Mouse (Mus musculus): ENCODE data around the gene Itga10.
A peak's percentile ranks its signal among the peaks of the same experiment; 100 is the strongest.
"Not testable (repeated sequence)": the region's sequence is repeated elsewhere in the genome, so short reads cannot be mapped to it uniquely, and the experiment has no call there.

Itga10 gene

DNA sequence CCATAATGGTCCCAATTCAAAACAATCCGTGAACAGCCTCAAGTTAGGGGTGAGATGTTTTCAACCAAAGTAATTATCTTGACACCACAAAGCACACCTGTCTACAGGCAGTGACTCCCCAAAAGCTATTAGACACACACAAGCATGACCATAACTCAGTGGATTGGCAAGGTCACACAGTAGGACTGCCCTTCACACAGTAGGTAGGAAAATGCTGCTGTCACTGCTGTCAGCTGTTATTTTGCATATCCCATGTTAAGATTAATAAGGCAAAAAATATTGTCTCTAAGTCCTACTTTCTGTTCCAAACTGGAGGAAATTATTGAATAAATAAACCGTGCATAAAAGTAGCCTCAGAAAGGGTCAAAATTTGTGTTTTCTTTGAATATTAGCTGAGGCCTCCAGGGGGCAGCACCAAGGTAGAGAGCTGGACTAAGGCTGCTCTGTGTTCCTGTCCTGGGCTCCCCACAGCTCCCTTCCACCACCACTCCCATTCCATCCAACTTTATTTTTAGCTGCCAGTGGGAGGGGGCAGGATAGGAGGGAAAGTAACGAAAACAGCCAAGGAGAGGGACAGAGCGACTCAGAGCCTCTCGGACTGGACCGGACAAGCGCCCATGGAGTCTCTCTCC lies at the start of gene Itga10:
Itga10 (plus strand) TSS at position 567 of the 632 bp plus-strand sequence.
- peak; percentile 59 for DNase-seq (ENCODE audit: low spot score)

DNA sequence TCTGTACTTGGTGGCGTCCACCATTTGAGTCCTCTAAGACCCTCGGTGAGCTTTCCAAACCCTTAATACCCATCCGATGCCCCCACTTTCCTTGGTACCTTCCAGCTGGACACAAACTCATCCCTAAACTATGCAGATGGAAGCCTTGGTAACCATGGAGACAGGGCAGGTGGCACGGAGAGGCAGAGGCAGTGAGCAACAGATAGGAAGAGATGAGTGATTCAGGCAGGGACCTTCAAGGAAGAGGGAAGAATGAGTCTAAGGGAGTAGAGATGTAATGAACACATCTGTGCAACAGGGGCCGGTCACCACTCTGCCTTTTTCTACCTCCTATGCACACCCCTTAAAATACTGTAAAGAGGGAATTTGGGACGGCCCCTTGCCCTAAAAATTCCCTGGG lies 49.7 kb upstream of the Itga10 start:
- no peak for DNase-seq (ENCODE audit: low spot score)

DNA sequence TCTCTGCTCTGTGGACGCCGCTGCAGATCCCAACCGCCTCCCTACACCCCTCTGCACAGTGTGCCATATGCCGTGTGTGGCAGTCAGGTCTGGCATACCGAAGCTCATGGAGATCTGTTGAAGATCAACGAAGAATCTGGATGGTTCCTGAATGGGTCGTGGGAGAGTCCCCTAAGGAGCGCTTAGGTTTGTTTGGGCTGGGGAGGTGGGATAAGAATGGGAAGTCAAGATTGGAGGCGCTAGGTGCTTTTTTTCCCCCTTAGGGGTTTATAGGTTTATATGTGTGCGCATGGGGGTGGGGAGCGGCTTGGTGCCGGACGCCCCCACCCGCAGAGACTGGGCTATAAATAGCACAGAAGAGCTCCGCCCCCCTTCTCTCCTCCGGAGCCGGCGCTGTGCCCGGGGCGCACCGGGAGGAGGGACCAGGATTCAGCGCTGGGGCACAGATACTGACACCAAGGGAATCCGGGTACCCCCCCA lies 49.1 kb upstream of the Itga10 start, which contains the start of gene Ankrd34a:
Ankrd34a (plus strand) TSS at position 409 of the 480 bp plus-strand sequence.
- no peak for DNase-seq (ENCODE audit: low spot score)

DNA sequence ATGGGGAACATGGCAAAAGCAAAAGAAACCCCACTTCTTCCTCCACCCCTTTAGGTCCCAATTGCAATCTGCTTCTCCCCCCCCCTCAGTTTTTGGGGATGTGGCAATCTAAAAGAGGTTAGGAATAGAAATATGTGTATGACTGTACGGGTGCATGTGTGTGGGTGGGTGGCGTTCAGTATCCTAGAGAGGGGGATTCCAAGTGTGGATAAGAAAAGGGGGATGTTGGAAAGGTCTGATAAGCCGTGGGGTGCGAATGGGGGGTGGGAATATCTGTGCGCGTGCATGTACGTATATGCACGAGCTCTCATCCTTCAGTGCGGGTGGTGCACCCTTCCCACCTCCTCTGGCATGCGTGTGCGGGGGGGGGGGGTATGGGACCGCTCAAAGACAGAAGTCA lies 48.5 kb upstream of the Itga10 start:
- no peak for DNase-seq (ENCODE audit: low spot score)

DNA sequence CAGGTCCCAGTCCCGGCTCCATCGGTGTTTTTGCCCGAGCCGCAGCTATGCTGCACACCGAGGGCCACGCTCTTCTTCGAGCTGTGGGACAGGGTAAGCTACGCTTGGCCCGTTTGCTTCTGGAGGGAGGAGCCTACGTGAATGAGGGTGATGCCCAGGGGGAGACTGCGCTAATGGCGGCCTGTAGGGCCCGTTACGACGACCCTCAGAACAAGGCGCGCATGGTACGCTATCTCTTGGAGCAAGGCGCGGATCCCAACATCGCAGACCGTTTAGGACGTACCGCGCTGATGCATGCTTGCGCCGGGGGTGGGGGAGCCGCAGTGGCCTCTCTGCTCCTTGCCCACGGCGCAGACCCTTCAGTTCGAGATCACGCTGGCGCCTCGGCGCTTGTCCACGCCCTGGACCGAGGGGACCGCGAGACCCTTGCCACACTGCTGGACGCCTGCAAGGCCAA lies 47.9 kb upstream of the Itga10 start:
- no peak for DNase-seq (ENCODE audit: low spot score)

DNA sequence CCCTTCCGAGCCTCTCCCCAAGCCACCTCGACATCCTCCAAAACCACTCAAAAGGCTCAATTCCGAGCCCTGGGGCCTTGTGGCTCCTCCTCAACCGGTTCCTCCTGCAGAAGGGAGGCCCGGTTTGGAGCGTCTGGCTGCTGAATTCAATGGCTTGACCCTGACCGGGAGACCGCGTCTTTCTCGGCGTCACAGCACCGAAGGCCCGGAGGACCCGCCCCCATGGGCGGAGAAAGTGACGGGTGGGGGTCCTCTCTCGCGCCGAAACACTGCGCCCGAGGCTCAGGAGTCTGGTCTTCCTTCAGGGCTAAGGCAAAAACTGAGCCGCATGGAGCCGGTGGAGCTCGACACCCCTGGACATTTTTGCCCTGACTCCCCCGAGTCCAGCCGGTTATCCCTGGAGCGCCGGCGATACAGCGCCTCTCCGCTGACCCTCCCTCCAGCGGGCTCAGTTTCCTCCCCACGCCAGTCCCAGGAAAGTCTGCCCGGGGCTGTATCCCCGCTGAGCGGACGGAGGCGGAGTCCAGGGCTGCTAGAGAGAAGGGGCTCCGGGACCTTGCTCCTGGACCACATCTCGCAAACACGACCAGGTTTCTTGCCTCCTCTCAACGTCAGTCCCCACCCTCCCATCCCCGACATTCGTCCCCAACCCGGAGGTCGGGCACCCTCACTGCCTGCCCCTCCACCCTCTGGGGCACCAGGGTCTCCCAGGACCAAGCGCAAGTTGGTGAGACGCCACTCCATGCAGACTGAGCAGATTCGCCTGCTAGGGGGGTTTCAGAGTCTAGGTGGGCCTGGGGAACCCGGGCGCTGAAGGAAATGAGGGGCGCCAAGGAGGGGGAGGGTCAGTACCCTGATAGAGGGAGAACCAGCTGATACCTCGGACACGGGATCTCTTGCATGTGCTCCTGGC lies 47.0 kb upstream of the Itga10 start:
- DNase-seq (ENCODE audit: low spot score): no peak

DNA sequence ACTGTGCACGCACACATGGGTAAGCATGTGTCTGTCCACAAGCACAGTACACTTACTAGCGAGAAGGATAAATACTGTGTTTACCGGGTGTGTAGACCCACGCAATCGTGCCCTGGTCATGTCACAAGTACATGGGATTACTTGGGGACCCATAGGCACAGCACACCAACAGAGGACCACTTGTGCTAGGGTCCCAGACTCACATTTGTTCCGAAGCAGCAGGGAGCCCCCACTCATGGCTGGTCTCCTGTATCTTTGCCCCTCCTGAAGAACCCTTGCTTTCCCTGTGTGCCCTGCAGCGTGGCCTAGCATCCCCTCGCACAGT lies 46.4 kb upstream of the Itga10 start:
- DNase-seq (ENCODE audit: low spot score): no peak

DNA sequence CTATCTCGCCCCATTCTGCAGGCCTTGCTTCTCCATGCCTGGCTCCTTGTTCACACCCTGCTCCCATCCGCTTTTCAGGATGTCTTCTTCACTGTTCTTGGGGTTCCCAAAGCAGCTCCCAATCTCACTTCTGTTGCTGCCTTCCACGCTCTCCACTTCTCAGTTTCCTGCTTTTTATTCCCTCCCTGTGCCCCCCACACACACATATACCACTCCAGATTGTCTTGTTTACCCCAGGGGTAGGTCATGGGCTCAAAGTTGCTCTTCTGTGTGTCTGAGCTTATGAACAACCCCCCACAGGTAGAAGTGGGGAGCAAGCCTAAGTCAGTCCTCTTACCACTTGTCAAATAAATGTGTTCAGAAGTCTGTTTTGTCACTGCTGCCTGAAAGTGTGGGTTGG lies 46.0 kb upstream of the Itga10 start:
- no peak for DNase-seq (ENCODE audit: low spot score)

DNA sequence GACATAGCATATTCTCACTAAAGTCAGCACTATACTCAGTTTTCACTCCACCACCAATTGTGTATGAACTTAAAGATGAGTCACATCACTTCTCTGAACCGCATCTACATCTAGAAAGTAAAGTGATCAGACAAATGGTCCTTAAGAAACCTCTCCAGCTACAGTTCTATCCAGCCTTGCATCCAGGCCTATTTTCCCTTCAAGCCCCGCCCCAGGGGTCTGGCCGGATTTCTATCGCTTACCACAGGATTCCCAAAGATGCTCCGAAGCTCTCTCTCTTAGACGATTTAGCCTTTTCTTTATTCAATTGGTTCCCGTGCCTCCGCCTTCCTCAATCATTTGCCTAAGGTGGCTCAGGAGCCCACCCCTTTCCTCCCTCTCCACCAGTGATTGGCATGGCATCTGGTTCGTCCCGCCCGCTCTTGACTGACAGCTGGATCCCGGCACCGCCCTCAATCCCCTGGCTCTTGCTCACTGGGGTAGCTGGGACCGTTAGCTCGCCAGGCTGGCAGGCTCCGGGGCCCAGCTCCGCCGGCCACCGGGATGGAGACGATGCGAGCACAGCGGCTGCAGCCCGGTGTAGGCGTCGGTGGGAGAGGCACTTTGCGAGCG lies 44.6 kb upstream of the Itga10 start, which contains the start of gene Lix1l:
Lix1l (plus strand) TSS at position 511 of the 612 bp plus-strand sequence.
- DNase-seq (ENCODE audit: low spot score): peak; percentile 98

DNA sequence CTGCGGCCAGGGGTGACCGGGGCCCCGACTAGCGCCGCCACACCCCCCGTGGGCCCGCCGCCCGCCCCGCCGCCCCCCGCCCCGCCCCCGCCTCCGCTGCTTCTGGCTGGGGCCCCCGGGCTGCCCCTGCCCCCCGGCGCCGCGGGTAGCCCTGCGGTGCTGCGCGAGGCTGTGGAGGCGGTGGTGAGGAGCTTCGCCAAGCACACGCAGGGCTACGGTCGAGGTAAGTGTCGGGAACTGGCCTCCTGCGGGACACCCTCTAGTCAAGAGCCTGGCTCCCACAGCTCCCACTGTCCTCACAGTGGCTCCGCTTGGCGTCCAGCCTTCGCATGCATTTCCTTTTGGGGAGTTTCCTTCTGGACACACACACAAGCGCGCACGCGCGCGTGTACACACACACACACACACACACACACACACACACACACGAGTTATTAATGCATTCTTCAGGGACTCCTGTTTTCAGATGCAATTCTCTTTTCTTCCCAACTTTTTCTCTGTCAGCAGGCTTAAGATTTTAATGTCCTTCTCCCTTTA lies 44.1 kb upstream of the Itga10 start:
- DNase-seq (ENCODE audit: low spot score): peak; percentile 88

DNA sequence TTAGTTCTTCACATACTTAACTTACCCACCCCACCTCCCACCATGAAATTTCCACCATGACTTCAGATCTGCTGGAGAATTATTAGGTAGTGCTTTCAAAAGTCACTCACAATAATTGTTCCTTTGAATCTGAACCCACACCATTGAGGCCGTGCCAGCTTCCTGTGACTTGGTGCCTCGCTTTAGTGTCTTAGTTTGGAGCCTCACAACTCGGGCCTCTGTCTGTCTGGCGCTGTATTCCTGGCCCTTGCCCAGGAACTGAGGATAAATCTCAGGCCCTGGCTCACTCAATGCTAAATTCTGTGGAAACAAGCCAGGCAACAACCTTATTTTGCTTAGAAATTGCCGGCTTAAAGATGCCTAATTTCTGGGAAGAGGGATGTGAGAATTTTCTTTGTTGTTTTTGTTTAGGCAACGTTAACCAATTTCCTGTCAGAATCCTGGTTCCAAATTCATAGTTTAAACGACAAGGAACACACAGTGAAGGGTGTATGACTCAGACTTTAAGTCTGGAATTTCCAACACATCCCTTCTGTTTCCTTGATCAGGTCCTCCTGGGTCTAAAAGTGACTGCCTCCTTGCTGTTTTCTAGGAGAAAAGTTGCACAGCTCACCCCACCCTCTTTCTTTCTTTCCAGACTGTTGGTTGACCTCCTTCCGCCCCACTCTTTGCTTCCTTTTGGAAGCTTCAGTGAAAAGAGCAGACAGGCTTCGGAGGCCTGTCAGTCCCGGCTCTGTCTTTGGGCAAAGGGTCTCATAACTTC lies 43.3 kb upstream of the Itga10 start:
- DNase-seq (ENCODE audit: low spot score): peak; percentile 80

DNA sequence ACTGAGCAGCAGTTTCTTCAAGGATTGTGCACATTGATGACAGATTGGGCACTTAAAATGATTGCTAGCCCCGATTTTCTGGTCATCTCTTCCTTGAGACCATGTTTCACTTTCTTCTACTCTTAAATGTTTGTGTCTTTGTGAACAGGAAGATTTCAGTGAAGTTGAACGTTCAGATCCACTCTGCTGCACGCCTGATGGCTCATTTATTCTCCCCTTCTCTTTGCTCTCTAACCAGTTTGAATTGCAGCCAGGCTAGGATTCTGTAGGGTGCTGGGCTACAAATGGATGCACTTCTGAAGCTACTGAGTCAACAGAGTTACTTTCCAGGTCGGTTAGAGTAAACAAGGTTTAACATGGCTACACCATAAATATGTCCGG lies 42.7 kb upstream of the Itga10 start:
- peak; percentile 62 for DNase-seq (ENCODE audit: low spot score)

DNA sequence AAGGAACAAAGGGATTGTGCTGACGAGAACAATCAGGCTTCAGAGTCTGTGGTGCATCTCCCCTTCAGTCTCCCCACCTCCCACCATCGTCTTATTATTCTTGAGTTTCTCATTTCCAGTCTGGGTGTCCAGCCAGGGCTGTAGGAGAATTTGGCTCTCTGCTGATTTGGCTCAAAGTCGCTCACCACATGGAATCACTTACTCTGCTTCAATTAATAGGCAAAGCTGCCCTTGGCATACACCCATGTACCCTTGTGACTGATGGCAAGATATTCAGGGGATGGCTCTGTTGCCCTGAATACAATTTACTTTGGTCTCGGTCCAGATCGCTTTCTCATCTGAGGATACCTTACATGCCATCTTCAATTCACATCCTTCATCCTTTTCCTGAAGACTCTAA lies 42.1 kb upstream of the Itga10 start:
- DNase-seq (ENCODE audit: low spot score): peak; percentile 85

DNA sequence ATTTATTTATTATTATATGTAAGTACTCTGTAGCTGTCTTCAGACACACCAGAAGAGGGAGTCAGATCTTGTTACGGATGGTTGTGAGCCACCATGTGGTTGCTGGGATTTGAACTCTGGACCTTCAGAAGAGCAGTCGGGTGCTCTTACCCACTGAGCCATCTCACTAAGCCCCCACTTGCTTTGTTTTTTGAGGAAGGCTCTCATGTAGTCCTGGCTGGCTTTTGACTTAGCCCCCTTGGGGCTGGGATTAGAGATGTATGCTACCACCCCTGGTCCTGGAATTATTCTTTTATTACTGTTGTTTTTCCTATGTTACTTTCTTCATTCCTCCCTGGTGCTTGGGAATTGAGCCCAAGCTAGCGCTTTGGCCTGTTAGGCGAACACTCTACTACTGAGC lies 39.4 kb upstream of the Itga10 start:
- not testable (repeated sequence) for DNase-seq (ENCODE audit: low spot score)

DNA sequence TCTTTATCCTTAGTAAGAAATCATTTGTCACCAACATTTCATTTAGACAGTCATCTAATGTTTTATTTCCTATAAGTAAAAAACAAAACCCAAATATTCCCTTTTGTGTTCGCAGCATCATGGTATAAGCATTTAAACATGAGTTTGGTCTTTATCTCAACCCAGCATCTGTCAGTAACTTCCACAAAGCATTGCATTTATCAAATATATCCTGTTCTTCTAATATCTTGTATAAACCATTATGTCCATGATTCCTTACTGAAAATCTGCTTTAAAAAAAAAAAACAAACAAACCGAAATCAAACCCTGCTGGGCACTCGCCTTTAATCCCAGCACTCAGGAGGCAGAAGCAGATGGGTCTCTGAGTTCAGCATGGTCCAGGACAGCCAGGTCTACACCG lies 38.8 kb upstream of the Itga10 start:
- no peak for DNase-seq (ENCODE audit: low spot score)

DNA sequence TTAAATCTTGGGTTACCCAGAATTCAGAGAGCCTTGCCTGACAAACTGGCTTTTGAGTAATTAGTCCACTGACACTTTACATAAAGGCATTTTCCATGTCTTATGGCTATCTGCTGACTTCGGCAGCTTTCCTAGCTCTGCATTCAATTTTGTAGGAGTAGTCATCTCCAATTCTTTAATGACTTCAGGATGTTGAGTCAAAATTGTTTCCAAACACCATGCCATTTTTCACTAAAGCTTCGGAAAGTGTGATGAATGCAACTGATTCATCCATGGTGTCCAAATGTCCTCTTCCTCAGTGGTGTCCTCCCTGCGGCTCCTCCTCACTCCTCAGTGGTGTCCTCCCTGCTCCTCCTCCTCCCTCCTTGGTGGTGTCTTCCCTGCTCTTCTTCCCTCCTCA lies 27.4 kb upstream of the Itga10 start:
- no peak for DNase-seq (ENCODE audit: low spot score)

DNA sequence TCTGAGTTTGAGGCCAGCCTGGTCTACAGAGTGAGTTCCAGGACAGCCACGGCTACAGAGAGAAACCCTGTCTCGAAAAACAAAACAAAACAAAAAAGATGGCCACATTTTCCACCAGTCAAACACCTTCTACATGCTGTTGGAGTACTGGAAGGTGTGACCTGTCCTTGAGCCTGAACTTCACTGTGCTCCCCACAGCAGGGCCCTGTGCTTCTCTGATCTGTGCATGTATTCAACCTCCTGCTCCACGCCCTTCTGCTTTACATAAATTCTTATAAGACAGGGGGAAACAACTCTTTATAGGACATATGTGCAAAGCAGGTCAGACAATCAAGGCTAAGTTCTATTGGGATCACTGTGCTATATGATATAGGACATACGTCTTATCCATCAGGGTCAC lies 22.2 kb upstream of the Itga10 start:
- DNase-seq (ENCODE audit: low spot score): no peak

DNA sequence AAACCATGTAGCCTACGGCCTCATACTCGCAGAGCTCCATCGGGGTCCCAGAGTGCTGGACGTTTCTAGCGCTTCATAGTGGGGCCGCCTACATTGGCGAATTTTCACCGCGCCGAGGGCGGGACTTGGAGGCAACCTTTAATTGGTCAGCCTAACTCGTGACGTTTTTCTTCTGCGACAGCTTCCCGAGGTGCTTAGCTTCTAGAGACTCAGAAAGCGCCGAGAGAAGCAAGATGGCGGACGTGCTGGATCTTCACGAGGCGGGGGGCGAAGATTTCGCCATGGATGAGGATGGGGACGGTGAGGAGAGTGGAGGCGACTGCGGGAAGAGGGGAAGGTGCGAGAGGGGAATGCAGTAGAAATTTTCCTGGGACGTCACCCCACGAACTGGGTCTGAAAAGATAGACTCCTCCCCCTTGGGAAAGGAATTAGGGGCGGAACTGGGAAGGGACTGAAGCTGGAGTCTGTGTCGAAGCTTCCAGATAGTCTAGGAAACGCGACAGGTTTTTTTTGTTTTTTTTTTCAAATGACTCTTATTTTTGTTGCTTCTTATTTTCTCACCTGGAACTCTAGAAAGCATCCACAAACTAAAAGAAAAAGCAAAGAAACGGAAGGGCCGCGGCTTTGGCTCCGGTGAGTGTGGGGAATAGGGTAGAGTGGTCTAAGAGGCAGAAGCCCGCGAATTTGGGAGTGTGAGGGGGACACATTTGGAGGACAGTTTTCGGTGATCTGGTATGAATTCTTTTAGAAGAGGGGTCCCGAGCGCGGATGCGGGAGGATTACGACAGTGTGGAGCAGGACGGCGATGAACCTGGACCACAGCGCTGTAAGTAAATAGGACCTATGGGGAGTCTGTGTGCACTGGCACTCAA lies 15.4 kb upstream of the Itga10 start, which contains the start of gene Rbm8a:
Rbm8a (plus strand) TSS at position 205 of the 872 bp plus-strand sequence.
- DNase-seq (ENCODE audit: low spot score): peak; percentile 98

DNA sequence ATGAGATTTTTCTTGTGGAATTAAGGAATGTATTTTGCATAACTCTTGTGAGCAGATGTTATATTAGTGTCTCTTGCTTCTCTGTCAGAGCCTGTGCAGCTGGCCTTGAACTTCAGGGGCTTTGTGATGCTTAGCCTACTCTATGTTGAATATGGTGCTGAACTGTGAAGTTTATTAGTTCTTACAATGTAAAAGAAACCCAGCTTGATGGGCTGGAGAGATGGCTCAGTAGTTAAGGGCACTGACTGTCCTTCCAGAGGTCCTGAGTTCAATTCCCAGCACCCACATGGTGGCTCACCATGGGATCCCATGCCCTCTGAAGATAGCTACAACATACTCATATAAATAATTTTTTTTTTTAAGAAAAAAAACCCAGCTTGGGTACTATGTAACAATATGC lies 13.3 kb upstream of the Itga10 start:
- no peak for DNase-seq (ENCODE audit: low spot score)

DNA sequence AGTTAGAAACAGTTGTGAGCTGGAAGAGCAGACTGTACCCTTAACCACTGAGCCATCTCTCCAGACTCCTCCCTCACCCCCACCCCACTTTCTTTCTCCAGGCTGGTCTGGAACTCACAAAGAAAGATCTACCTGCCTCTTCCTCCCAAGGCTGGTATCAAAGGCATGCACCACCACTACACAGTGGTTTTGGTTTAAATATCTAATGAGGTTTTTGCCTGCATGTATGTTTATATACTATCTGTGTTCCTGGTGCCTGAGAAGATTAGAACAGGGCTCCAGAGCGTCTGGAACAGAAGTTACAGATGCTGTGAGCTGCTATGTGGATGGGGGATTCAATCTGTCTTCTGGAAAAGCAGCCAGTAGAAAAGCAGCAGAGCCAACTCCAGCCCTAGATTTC lies 11.4 kb upstream of the Itga10 start:
- DNase-seq (ENCODE audit: low spot score): no peak
